Mouse (Mus musculus): ENCODE data around the gene Rbm18. TPM values are rescaled to one million over a fixed set of nuclear protein-coding genes. Genes with fewer than 3 reads are reported as not detected.
A peak's percentile ranks its signal among the peaks of the same experiment; 100 is the strongest.

The Rbm18 gene
- polyA plus RNA-seq, 1 experiment from 2014 or later = 18.1 TPM

DNA sequence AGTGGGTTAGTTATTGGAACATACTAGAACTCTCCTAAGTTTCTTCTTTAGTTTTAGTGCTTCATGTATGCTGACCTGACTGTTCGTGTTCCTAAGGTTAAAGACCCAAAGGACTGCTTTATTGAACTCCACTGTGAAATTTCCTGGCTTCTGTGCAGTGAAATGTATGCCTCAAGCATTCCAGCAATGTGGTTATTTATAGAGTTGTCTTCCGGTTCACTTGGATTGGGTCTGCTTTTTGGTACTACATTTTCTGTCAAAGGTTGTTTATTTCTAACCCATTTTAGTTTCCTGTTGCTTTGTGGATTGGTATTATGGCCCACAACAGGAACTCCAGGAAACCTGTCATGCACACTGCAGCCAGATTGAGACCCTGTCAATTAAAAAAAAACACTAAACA lies 2.5 kb upstream of the Rbm18 start:
- 87% methylated on average over 2 of the region's 2 CpGs for WGBS (ENCODE audit: missing documents)
- no peak overlapping the region for H3K27ac ChIP-seq
- peaks cover 27% of the 10 kb centered on the region for H3K79me2 ChIP-seq (ENCODE audit: inconsistent target)
- H3K4me3 ChIP-seq (ENCODE audit: inconsistent target) = no peak overlapping the region
- H3K36me3 ChIP-seq (ENCODE audit: inconsistent target) = peaks cover 16% of the 10 kb centered on the region

DNA sequence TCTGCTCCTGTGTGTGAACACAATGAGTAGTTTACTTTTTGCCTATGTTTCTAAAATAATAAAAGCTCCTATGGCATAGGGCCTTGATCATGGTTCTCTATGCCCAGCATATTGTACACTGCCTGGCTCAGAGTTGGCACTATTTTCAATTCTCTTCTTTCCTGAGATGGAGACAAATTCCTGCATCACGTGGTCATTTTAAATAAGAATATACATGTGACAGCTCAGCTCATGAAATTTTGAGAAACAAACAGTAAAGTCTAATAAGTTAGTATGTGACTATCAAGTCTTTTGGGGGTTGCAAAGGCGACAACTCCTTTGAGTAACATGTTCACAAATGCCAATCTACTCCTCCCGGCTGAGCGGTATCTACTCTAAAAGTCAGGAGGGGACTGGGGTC lies 686 bp downstream of the Rbm18 start:
- Histone ChIP-seq H3K4me3 (ENCODE audit: inconsistent target) (peak overlapping the region; percentile 85), H3K27ac (peak overlapping the region; percentile 76), H3K79me2 (ENCODE audit: inconsistent target) (peaks cover 30% of the 10 kb centered on the region), H3K36me3 (ENCODE audit: inconsistent target) (peaks cover 27% of the 10 kb centered on the region)
- WGBS (ENCODE audit: missing documents) = 3% methylated on average over 4 of the region's 4 CpGs

DNA sequence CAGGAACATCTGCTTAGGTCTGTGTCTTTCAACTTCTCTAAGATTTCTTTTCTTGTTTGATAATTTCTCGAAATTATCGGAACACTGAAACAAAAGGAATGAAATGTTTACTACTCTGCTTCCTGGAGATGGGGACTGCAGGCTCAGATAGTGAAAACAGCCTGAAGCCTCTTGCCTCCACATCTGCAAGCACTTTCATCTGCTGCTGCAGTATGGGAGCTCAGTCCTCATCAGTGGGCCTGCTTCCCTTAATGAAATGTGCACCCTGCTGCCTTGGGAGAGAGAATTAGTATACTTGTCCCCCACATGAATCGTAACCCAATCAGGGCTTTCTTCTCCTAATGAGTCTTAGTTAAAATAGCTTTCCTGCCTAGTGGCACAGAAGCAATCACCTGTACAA lies 7.5 kb downstream of the Rbm18 start:
- H3K27ac ChIP-seq = no peak overlapping the region
- WGBS (ENCODE audit: missing documents) = 97% methylated on average over 3 of the region's 3 CpGs
- no peak overlapping the region for H3K4me3 ChIP-seq (ENCODE audit: inconsistent target)
- H3K36me3 ChIP-seq (ENCODE audit: inconsistent target) = peaks cover 80% of the 10 kb centered on the region
- peaks cover 3% of the 10 kb centered on the region; the same call in 1 of the 2 replicates for H3K79me2 ChIP-seq (ENCODE audit: inconsistent target)

DNA sequence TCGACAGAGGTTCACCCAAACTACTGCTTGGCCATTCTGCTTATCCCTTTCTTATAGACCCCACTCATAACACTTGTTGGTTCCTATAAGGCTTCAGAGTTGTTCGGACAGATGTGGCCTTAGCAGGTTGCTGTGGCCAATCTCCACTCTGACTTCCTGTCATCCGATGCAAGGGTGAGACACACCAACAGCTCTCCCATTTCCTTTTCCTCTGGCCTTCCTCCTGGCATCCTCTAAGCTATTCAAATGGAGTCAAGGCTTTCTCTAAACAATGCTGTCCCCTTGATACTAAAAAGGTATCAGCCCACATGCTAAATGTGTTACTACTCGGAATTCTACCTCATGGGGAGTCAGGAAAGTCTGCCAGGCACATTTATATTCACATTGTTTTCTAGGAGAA lies 8.6 kb downstream of the Rbm18 start:
- WGBS (ENCODE audit: missing documents) = 88% methylated on average over 3 of the region's 4 CpGs
- no peak overlapping the region for H3K4me3 ChIP-seq (ENCODE audit: inconsistent target)
- no peak overlapping the region for H3K27ac ChIP-seq
- peaks cover 78% of the 10 kb centered on the region for H3K36me3 ChIP-seq (ENCODE audit: inconsistent target)
- no peaks in the 10 kb centered on the region; the same call in 1 of the 2 replicates for H3K79me2 ChIP-seq (ENCODE audit: inconsistent target)

DNA sequence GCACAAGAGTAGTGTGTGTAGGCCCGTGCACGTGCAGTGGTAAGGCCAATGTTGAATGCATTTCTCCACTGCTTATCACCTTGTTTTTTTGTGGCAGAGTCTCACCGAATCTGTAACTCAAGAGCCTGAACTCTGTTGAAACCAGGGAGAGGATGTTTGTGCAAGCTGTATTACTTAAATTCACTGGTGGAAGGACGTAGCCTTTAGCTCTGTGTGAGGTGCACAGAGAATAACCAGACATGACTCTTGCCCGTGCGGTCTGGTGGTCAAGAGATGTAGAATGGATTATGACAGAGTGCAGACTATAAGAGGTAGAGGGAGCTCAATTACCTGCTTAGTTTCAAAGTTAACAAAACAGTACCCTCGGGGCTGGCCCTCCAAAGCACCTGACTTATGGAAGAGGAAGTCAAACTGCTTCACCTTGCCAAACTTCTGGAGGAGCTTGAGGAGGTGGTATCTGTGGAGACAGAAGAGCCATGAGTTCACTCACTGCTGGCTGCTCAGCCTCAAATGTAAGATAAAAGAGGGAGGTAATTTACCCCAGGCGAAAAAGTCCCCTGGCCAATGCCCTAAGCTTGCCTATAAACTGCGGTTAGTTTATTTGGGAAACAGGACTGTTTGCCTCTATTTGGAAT lies 9.7 kb downstream of the Rbm18 start:
- Histone ChIP-seq H3K79me2 (ENCODE audit: inconsistent target) (no peaks in the 10 kb centered on the region), H3K27ac (no peak overlapping the region), H3K4me3 (ENCODE audit: inconsistent target) (no peak overlapping the region), H3K36me3 (ENCODE audit: inconsistent target) (peaks cover 82% of the 10 kb centered on the region)
- WGBS (ENCODE audit: missing documents) = 86% methylated on average over 9 of the region's 9 CpGs

DNA sequence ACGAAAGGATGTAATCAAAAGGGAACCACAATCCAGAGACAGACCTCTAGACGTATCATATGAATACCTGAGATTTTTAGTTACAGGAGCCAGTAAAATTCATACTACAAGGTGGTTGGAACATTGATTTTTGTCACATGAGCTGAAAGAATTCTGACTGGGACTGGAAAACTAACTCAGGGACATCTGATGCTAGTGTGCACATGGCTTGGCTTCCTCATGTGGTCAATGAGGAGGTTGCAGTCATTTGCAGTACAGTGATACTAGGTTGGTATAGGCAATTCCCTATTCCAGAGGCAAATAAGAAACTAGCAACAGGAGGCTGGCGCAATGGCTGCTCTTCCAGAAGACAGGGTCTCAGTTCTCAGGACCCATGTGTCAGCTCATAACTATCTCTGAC lies 23.9 kb downstream of the Rbm18 start:
- peaks cover 14% of the 10 kb centered on the region for H3K36me3 ChIP-seq (ENCODE audit: inconsistent target)
- H3K79me2 ChIP-seq (ENCODE audit: inconsistent target) = no peaks in the 10 kb centered on the region
- no peak overlapping the region for H3K4me3 ChIP-seq (ENCODE audit: inconsistent target)
- WGBS (ENCODE audit: missing documents) = 46% methylated on average over 3 of the region's 3 CpGs
- no peak overlapping the region for H3K27ac ChIP-seq

DNA sequence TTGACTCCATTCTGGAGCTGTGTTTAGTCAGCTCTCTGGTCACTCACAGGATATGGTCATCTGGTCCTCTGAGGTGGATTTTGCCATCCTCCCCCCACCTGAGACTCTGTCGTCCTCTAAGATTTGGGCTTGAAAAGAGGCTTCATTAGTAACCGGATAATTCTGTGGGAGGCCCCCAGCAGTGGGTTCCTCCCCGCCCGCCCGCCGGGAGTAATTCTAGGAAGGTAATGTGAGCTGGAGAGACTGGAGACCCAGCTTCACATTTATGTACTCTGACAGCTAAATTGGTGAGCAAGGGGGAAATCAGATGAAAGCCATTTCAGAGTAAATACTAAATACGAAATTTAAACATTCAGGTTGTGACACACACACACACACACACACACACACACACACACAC lies 28.0 kb downstream of the Rbm18 start:
- WGBS (ENCODE audit: missing documents) = 10% methylated on average over 6 of the region's 7 CpGs
- Histone ChIP-seq H3K79me2 (ENCODE audit: inconsistent target) (no peaks in the 10 kb centered on the region), H3K4me3 (ENCODE audit: inconsistent target) (no peak overlapping the region), H3K36me3 (ENCODE audit: inconsistent target) (no peaks in the 10 kb centered on the region), H3K27ac (no peak overlapping the region)

DNA sequence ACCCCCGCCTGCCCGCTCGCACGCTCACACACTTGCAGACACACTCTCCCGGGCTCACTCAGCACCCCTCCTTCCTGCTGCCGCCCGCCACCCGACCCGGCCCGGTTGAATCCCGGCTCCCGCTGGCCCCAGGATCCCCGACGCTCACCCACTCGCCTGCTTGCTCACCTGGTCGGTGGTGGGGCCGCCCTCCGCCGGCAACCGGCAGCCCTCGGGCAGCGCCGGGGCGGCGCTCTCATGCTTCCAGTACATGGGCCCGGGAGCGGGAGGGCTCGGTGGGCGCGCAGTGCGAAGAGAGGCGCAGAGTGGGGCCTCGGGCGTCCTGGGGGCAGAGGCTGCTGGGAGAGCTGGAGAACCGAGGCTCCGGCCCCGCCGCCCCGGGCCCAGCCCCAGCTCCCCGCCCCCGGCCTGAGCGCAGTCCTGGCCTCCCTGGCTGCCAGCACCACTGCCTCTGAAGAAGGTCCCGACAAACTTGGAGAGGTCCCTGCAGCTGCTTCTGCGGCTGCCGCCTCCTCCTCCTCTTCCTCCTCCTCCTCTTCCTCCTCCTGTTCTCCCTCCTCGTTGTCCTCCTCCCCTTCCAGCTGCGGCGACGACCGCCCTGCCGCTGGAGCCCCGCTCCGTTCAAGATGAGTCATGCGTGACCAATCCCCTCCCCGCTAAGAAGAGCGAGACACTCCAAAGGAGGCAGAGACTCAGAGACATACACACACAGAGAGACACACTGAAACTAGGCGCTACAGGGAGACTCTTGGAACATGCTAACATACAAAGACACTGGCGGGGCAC lies 31.4 kb downstream of the Rbm18 start, which contains the start of gene Lhx6:
Lhx6 (minus strand) TSS at position 453 of the 786 bp plus-strand sequence.
- Histone ChIP-seq H3K27ac (no peak within 1 kb of the TSS), H3K4me3 (ENCODE audit: inconsistent target) (no peak within 1 kb of the TSS), H3K79me2 (ENCODE audit: inconsistent target) (no peaks in the 10 kb centered on the region), H3K36me3 (ENCODE audit: inconsistent target) (no peaks in the 10 kb centered on the region)
- 1% methylated on average over 49 of the region's 58 CpGs for WGBS (ENCODE audit: missing documents)

DNA sequence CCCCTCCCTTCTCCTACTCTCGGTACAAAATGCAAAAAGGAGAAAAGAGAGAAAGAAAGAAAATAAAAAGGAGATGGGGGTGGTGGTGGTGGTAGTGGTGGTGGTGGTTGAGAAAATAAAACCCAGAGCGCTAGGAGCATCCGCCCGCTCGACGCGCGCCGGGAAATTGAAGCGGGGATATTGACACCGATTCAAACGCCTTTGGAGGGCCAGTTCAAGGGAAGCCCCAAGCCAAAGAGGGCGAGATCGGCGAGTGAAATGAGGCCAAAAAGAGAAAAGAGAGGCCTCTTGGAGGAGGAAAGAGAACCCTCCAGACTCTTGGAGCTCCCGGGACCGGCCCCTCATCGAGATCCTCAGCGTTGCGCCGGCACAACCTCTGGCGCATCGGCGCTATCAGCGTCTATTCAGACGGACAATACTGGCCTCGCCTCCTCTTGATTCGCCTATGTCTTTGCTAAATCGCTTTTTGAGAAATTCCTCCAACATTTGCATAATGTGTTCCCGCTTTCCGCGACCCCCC lies 32.1 kb downstream of the Rbm18 start:
- Histone ChIP-seq H3K36me3 (ENCODE audit: inconsistent target) (no peaks in the 10 kb centered on the region), H3K79me2 (ENCODE audit: inconsistent target) (no peaks in the 10 kb centered on the region), H3K4me3 (ENCODE audit: inconsistent target) (no peak overlapping the region), H3K27ac (no peak overlapping the region)
- 1% methylated on average over 32 of the region's 32 CpGs for WGBS (ENCODE audit: missing documents)

DNA sequence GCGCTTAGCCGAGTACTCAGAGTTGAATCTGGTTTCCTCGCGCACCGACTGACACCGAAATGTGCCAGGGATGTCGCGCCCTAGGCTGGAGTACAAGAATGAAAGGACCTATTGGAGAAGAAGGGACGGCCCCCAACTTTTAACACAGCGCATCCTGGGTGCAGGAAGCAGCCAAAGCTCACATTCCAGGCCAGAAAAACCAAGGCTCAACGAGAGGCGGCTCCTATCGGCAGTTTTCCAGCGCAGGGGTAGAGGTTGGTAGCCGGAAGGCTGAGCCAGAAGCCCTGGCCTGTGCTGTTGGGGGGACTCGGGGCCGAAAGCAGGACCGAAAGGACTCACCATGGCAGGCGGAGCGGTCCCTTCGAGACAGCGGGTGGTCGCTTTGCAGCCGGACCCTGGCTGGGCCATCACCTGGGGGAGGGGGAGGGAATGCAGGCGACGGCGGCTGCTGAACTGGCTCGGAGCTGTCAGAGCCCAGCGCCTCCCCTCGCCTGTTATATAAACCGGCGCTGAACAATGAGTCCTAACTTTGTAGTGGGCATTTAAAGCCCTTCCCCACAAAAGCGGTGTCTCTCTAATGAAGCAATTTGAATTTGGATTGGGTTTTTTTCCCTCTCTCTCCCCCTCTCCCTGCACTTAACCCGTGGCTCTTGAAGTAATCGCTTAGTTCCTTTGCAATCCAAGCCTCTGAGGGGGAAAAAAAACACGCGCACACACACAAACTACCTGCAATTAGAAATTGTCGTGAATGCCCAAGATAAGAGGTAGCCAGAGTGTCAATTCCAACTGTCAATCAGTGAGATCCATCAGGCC lies 32.8 kb downstream of the Rbm18 start:
- 4% methylated on average over 37 of the region's 38 CpGs for WGBS (ENCODE audit: missing documents)
- Histone ChIP-seq H3K27ac (no peak overlapping the region), H3K79me2 (ENCODE audit: inconsistent target) (no peaks in the 10 kb centered on the region), H3K4me3 (ENCODE audit: inconsistent target) (no peak overlapping the region), H3K36me3 (ENCODE audit: inconsistent target) (no peaks in the 10 kb centered on the region)

DNA sequence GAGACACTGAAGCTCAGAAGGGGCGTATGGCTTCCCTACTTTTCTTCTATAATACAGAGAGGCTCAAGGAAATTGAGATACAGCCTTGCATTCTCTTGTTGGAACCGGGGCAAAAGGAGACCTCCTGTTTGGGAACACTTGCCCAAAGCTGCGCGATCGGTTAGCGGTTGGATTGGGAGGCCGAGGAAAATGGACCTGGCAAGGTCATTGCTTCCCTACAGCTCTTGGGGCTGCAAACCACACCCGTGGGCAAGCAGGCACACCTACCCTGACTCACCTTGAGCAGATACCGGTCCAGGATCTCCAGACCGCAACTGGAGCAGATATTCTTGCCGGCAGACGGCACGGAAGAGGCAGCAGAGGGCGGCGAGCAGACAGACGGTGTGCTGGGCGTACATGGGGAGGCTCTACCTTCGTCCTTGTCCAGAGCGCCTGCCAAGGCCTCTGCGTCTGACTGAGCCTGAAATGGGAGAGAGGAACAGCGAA lies 33.5 kb downstream of the Rbm18 start:
- no peaks in the 10 kb centered on the region for H3K36me3 ChIP-seq (ENCODE audit: inconsistent target)
- no peak overlapping the region for H3K4me3 ChIP-seq (ENCODE audit: inconsistent target)
- no peaks in the 10 kb centered on the region for H3K79me2 ChIP-seq (ENCODE audit: inconsistent target)
- no peak overlapping the region for H3K27ac ChIP-seq
- 5% methylated on average over 21 of the region's 21 CpGs for WGBS (ENCODE audit: missing documents)

DNA sequence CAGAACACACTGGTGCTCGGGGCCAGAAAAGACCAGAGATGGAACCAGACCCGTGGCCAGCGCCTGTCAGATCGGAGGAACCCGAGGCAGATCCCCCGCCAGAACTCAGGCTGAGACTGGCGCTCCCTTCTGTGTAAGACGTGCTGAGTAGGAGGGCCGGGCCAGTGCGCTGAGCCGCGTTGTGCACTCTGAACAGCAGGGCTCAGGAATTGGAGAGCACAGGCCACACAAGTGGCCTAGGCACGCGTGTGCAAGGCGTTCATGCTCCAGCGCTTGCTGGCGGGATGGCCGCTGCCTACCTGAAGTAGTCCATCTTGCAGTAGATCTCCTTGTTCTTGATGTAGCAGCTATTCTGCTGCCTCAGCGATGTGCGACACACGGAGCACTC lies 34.0 kb downstream of the Rbm18 start:
- H3K36me3 ChIP-seq (ENCODE audit: inconsistent target) = no peaks in the 10 kb centered on the region
- H3K4me3 ChIP-seq (ENCODE audit: inconsistent target) = no peak overlapping the region
- H3K79me2 ChIP-seq (ENCODE audit: inconsistent target) = no peaks in the 10 kb centered on the region
- no peak overlapping the region for H3K27ac ChIP-seq
- WGBS (ENCODE audit: missing documents) = 5% methylated on average over 21 of the region's 21 CpGs

DNA sequence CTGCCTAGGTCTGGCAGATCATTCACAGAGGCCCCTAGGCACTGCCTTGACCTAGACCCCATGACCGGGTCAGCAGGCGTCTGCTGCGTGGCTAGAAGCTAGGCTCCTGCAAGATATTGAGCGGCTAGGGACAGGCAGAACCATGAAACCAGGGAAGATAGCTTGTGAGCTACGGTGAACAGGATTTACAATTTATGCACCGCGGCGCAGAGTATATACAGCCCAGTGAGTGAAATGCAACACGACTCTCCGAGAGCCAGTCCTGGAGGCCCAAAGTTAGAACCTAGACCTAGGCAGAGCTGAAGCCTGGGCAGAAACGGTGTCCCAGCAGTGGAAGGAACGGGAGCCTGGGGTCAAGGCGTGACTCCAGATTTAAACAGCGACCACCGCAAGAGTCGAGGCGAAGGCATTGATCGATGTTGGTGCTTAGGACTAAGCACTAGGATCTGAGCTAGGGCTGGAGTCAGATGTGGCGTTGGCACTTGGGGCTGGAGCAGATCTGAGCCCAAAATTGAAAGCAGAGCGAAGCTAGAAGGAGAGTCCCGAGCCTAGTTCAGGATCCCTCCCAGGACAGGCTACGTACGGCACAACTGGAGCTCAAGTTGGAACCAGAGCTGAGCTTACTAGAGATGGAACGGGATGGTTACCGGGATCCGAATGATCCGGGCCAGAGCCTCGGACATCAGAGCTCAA lies 34.6 kb downstream of the Rbm18 start:
- no peaks in the 10 kb centered on the region for H3K36me3 ChIP-seq (ENCODE audit: inconsistent target)
- 12% methylated on average over 28 of the region's 28 CpGs for WGBS (ENCODE audit: missing documents)
- H3K27ac ChIP-seq = no peak overlapping the region
- H3K4me3 ChIP-seq (ENCODE audit: inconsistent target) = no peak overlapping the region
- no peaks in the 10 kb centered on the region for H3K79me2 ChIP-seq (ENCODE audit: inconsistent target)

DNA sequence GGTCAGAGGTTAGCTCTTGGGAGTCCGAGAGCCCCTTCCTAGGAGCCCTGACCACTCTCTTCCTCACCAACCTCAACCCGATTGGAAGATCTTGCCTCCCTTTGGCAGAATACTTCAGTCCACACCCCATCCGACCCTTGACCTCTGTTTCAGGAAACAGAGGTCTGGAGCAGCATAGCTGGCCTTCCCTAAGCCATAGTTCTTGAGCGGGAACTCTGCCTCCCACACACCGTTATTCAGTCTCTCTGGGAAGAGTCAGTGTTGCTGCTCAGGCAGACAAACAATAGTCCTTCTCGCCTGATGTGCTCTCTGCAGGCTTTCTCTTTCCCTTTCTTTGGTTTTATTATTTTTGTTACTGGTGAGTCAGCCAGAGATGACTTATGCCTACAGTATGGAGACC lies 36.8 kb downstream of the Rbm18 start:
- Histone ChIP-seq H3K36me3 (ENCODE audit: inconsistent target) (no peaks in the 10 kb centered on the region), H3K79me2 (ENCODE audit: inconsistent target) (no peaks in the 10 kb centered on the region), H3K27ac (no peak overlapping the region), H3K4me3 (ENCODE audit: inconsistent target) (no peak overlapping the region)
- 41% methylated on average over 6 of the region's 6 CpGs for WGBS (ENCODE audit: missing documents)

Data from macrophage (primary cell).